Mouse (Mus musculus) C2C12 (cell line): Measurements from ENCODE around the gene Cflar. TPM values are rescaled to one million over a fixed set of nuclear protein-coding genes. Genes with fewer than 3 reads are reported as not detected.

Source experiments
- H3K27me3 ChIP-seq: one replicate; pipeline ENCODE4 v1.6.1; 2011; ENCODE audit not compliant: control insufficient read depth, insufficient read depth, insufficient read length
- H3K36me3 ChIP-seq: one replicate; pipeline ENCODE4 v1.6.1; 2011; ENCODE audit not compliant: control insufficient read depth, insufficient read depth
- H3K4me3 ChIP-seq: one replicate; pipeline ENCODE4 v1.5.1; 2011; ENCODE audit warnings: mild to moderate bottlenecking, control low read depth; ENCODE audit not compliant: poor library complexity, insufficient read depth, severe bottlenecking
- H3K79me2 ChIP-seq: one replicate; pipeline ENCODE4 v1.6.1; 2011; ENCODE audit not compliant: control insufficient read depth, insufficient read depth
- H3K79me3 ChIP-seq: one replicate; pipeline ENCODE4 v1.6.1; 2011; ENCODE audit warnings: low read depth, control low read depth
- H3ac ChIP-seq: one replicate; pipeline ENCODE3; 2011; ENCODE audit warnings: low read depth; ENCODE audit not compliant: control insufficient read depth, insufficient read length
- CEBPB ChIP-seq: IDR thresholded peaks from one replicate; pipeline ENCODE4 v1.6.1; 2011; ENCODE audit warnings: low read depth, mild to moderate bottlenecking, control low read depth, moderate library complexity
- CTCF ChIP-seq: IDR thresholded peaks from one replicate; pipeline ENCODE4 v1.5.1; 2011; ENCODE audit not compliant: control insufficient read depth, insufficient read depth, insufficient read length
- FOSL1 ChIP-seq: IDR thresholded peaks from one replicate; pipeline ENCODE4 v1.8.0; 2011; ENCODE audit warnings: mild to moderate bottlenecking, low read length; ENCODE audit not compliant: poor library complexity, insufficient read depth, severe bottlenecking
- MAX ChIP-seq: IDR thresholded peaks from one replicate; pipeline ENCODE4 v1.6.1; 2011; ENCODE audit warnings: mild to moderate bottlenecking, control low read depth
- MYOD1 ChIP-seq: IDR thresholded peaks from one replicate; pipeline ENCODE4 v1.6.1; 2011; ENCODE audit warnings: low read depth; ENCODE audit not compliant: control insufficient read depth, insufficient read length
- MYOG ChIP-seq: IDR thresholded peaks from one replicate; pipeline ENCODE4 v1.6.1; 2011; ENCODE audit not compliant: control insufficient read depth, insufficient read length; ENCODE audit errors: extremely low read depth
- USF1 ChIP-seq: IDR thresholded peaks from one replicate; pipeline ENCODE4 v1.6.1; 2011; ENCODE audit warnings: low read depth, mild to moderate bottlenecking, control low read depth, moderate library complexity
- polyA plus RNA-seq: library from polyadenylated mRNA; unstranded; fragments of >200 nt; fragmentation: generic; extraction: Trizol; gene quantifications from one replicate; pipeline ENCODE4 v1.2.1, GENCODE M21; 2012; ENCODE audit warnings: missing spikeins

The Cflar gene
- polyA plus RNA-seq, 1 experiment: 23.6 TPM

DNA sequence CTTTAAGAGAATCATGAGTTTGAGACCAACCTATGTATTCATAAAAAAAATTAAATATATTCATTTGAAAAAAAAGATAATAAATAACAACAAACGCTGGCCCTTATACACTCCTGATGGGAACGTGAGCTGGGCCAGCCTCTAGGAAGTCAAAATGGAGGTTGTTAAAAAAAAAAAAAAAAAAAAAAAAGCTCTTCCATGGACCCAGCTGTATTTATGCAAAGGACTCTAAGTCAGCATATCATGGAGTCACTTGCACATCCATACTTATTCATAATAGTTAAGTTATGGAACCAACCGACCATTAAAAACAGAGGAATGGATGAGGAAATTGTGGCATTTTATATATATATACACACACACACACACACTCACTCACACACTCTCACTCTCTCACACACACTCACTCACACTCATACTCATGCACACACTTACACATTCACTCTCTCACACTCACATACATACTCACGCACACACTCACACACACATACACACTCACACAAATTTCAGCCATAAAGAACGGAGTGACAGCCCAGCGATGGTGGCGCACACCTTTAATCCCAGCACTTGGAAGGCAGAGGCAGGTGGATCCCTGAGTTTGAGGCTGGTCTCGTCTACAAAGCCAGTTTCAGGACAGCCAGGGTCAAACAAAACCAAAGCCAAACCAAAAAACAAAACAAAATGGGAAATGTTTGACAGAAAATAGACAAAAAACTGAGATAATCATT is 90.4 kb downstream of the Cflar start:
- no peak for TF ChIP-seq MAX
- no peak for TF ChIP-seq FOSL1
- no peak for TF ChIP-seq USF1
- no peak for TF ChIP-seq MYOD1
- no peak for TF ChIP-seq CTCF
- no peak for TF ChIP-seq MYOG
- no peak for TF ChIP-seq CEBPB
- Histone ChIP-seq H3K4me3 (no peak overlapping the region), H3K79me3 (peaks cover 37% of the 10 kb centered on the region), H3K79me2 (peaks cover 81% of the 10 kb centered on the region), H3ac (no peak overlapping the region), H3K36me3 (peaks cover 15% of the 10 kb centered on the region), H3K27me3 (no peaks in the 10 kb centered on the region)

DNA sequence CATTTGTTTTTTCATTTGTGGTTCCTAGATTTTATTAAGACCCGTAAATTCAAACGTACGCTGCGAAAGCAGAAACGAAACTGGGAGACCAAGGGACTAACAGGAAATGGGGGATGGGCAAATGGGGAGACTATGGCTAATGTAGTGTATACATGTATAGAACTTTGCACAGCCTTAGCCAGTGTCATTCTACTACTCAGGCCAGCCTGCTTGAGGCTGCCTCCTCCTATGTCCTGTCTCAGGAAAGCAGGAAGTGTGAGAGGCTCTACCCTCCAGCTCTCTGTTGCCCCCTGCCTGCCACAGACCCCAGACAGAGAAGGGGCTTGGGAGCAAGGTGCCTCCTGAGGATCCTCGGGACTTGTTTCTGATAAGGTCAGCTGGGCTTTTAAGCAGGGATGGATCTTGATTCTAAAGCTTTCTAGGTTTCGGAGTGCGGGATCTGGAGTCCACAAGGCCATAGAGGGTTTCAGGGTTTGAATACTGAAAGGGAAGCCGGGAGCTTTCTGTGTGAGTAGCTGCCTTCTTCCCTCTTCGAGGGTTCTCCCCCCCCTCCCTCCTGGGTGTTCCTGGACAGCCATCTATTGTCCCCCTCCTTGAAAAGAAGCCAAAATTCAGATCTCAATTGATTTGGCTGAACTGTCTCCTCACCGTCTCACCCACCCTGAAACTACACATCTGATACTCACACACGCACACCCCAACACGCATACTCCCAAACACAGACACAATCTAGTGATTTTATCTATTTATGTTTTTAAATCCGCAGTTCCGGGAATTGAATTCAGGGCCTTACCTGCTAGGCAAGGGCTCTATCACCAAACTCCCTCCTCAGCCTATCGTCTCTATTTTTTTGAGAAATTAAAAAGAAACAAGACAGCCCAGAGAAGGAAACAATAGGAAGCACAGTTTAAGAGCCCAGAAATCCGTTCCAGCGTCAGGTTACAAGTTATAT is 91.3 kb downstream of the Cflar start:
- TF ChIP-seq MYOD1 (no peak), MAX (no peak), FOSL1 (no peak)
- Histone ChIP-seq H3K79me3 (peaks cover 29% of the 10 kb centered on the region), H3K27me3 (no peaks in the 10 kb centered on the region), H3K79me2 (peaks cover 81% of the 10 kb centered on the region), H3ac (no peak overlapping the region), H3K4me3 (no peak overlapping the region), H3K36me3 (peaks cover 15% of the 10 kb centered on the region)

DNA sequence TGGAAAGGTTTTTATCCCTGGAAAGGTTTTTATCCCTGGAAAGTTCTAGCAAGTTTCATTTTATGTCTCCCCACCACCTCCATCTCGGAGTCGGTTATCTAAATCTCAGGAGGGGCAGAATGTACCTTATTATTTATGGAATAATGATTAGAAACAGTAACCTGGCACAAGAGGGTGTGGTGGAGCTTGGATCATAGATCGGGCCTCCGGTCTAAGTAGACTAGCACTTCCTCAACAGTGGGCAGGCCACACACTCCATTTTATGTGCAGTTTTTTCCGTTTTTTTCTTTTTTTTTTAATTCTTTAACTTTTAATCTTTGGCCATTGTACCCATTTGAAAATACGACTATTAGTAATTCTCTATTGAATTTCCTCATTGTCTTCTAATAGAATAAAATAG is 92.2 kb downstream of the Cflar start:
- Histone ChIP-seq H3K79me2 (peaks cover 78% of the 10 kb centered on the region), H3K4me3 (no peak overlapping the region), H3K36me3 (peaks cover 7% of the 10 kb centered on the region), H3K27me3 (no peaks in the 10 kb centered on the region), H3K79me3 (peaks cover 23% of the 10 kb centered on the region), H3ac (no peak overlapping the region)
- TF ChIP-seq FOSL1 (no peak), MYOD1 (no peak), MAX (no peak)

DNA sequence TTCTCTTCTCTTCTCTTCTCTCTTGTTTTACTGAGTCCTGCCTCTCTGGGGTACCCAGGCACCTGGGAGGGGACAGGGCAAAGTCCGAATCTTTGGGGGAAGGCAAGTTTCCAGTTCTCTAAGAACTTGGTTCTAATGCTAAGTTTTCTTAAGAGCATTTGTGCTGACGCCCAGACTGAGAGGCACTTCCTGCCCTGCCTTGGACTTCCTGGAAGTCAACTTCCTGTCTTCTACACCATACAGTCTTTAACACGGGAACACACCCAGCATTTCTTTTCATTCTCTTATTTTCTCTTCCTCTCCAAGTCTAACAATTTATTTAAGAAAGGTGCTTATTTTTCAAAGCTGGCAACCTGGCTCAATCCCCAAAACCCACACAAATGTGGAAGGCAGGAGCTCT is 95.3 kb downstream of the Cflar start:
- no peaks in the 10 kb centered on the region for H3K27me3 ChIP-seq
- peaks cover 52% of the 10 kb centered on the region for H3K79me2 ChIP-seq
- no peak overlapping the region for H3K4me3 ChIP-seq
- peaks cover 18% of the 10 kb centered on the region for H3K79me3 ChIP-seq
- H3ac ChIP-seq: no peak overlapping the region
- no peak for TF ChIP-seq MAX
- no peak for TF ChIP-seq CTCF
- no peak for TF ChIP-seq FOSL1
- no peak for TF ChIP-seq MYOD1
- no peak for TF ChIP-seq USF1
- TF ChIP-seq CEBPB: no peak
- TF ChIP-seq MYOG: no peak
- no peaks in the 10 kb centered on the region for H3K36me3 ChIP-seq

Other genes starting within 250 kb of the Cflar start
- gene Orc2, start 206.4 kb upstream of the Cflar start, polyA plus RNA-seq: 22.1 TPM
- gene Fam126b, start 125.2 kb upstream of the Cflar start, polyA plus RNA-seq: 0.76 TPM
- 123 TPM for gene Ndufb3, start 125.1 kb upstream of the Cflar start, polyA plus RNA-seq
- 0.23 TPM for gene Als2cr12, start 15.5 kb upstream of the Cflar start, polyA plus RNA-seq
- 11.8 TPM for gene Casp8, start 83.9 kb downstream of the Cflar start, polyA plus RNA-seq